Mouse (Mus musculus) heart, embryonic 12.5 days (tissue): ENCODE measurements at regions not wholly inside any gene's neighbourhood (a gene's known extent, or its start where the extent isn't known, plus 50 kb on each side); places are given as distances from the start of the nearest gene placed in this dataset.

ENCODE experiments used
- ATAC-seq: fragments of 200-750 bp; cut with Nextera tagmentation; 2 replicates; pipeline ENCODE4 v1.8.0; 2017; ENCODE audit warnings: moderate TSS enrichment, moderate library complexity; ENCODE audit not compliant: insufficient number of reproducible peaks, low FRiP score
- H3K27ac ChIP-seq: fragments of 300-500 bp; sonication (generic); 2 replicates; pipeline ENCODE4 v1.5.1; 2016; ENCODE audit warnings: mild to moderate bottlenecking, moderate library complexity; ENCODE audit not compliant: poor library complexity, severe bottlenecking
- H3K27me3 ChIP-seq: fragments of 300-500 bp; sonication (generic); replicated peaks from 2 replicates; pipeline ENCODE4 v1.6.1; 2016; ENCODE audit warnings: mild to moderate bottlenecking, moderate library complexity
- H3K36me3 ChIP-seq: fragments of 300-500 bp; sonication (generic); 2 replicates; pipeline ENCODE4 v1.6.1; 2016; ENCODE audit warnings: mild to moderate bottlenecking, moderate library complexity
- H3K4me1 ChIP-seq: fragments of 300-500 bp; sonication (generic); replicated peaks from 2 replicates; pipeline ENCODE4 v1.6.1; 2016; ENCODE audit warnings: mild to moderate bottlenecking
- H3K4me2 ChIP-seq: fragments of 300-500 bp; sonication (generic); 2 replicates; pipeline ENCODE4 v1.6.1; 2016; ENCODE audit warnings: mild to moderate bottlenecking, moderate library complexity
- H3K4me3 ChIP-seq: fragments of 300-500 bp; sonication (generic); 2 replicates; pipeline ENCODE4 v1.5.1; 2016; ENCODE audit warnings: mild to moderate bottlenecking
- H3K9ac ChIP-seq: fragments of 300-500 bp; sonication (generic); 2 replicates; pipeline ENCODE4 v1.6.1; 2016; ENCODE audit warnings: mild to moderate bottlenecking, moderate library complexity
- H3K9me3 ChIP-seq: fragments of 300-500 bp; sonication (generic); replicated peaks from 2 replicates; pipeline ENCODE4 v1.6.1; 2016; ENCODE audit warnings: mild to moderate bottlenecking, moderate library complexity
- WGBS: fragments of 180-500 bp; shearing (Covaris S2); methylation state at CpG from one replicate; pipeline ENCODE4 v1.1.7; 2016; 5-methylcytosine and 5-hydroxymethylcytosine counted together

DNA sequence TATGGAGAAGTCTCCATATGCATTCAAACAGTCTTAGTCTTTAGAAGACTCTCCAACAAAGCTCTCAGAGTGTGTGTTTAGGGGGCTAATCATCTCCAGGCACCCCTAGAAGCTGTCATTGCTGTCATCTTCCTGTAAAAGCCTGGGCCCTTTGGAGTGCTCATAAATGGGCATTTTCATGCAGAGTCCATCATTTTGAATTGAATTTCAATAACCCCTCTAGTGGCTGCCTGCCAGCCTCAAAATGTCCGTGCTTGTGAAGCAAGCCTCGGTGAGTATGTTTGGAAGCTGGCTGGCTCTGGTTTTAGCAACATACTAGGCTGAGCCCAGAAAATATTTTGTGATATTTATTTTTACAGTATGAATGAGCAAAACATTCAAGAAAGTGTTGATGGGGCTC is 195.2 kb downstream of the Wnt5a start:
- no peak overlapping the region for H3K4me2 ChIP-seq

DNA sequence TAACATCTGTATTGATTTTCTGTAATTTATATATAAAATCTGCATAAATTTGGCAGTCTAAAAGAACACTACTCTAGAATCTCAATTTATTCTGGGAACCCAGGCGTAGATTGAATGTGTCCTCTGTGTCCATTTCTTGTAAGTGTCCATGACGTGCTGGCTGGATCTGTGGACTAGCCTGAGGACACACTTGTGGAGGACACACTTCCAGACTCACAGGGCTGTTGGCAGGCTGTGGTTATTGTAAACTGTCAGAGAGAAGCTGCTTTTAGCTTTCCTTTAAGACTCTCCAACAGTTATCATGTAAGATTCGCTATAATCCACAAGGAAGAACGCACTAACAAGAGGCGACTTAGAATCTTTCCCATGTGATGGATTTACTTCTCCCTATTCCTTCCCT is 200.2 kb downstream of the Wnt5a start:
- Histone ChIP-seq H3K27me3 (no peaks in the 10 kb centered on the region), H3K27ac (no peak overlapping the region), H3K36me3 (no peaks in the 10 kb centered on the region), H3K9ac (no peak overlapping the region), H3K4me2 (no peak overlapping the region), H3K4me3 (no peak overlapping the region), H3K4me1 (peaks cover 5% of the 10 kb centered on the region), H3K9me3 (no peaks in the 10 kb centered on the region)
- WGBS = 84% methylated on average over 5 of the region's 5 CpGs
- ATAC-seq = no peak

More for the DNA sequence above, 195.2 kb downstream of the Wnt5a start:
- 75% methylated on average over 2 of the region's 2 CpGs for WGBS
- H3K4me1 ChIP-seq = peaks cover 5% of the 10 kb centered on the region
- no peaks in the 10 kb centered on the region for H3K9me3 ChIP-seq
- no peak for ATAC-seq
- H3K4me3 ChIP-seq = no peak overlapping the region
- no peak overlapping the region for H3K27ac ChIP-seq
- no peaks in the 10 kb centered on the region for H3K27me3 ChIP-seq
- H3K36me3 ChIP-seq = no peaks in the 10 kb centered on the region
- no peak overlapping the region for H3K9ac ChIP-seq

DNA sequence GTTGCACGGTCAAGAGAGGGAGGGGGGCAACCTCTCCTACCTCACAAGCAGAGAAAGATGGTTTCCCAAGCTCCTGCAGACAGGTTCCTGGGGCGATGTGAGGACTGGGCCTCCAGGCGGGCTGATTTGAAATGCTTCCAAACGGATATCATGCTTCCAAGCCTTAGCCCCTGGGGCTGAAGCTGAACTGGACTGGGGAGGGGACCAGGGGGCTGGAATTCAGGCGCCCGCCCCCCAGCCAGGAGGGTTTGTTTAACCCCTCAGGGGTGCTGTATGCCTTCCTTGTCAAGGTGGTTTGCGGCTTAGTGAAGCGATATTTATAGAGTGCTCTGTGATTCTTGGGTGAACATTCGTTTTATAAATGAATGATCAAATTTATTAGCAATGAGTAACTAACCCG is 210.0 kb downstream of the Wnt5a start:
- Histone ChIP-seq H3K4me3 (no peak overlapping the region), H3K9ac (no peak overlapping the region), H3K27ac (no peak overlapping the region), H3K27me3 (no peaks in the 10 kb centered on the region), H3K9me3 (no peaks in the 10 kb centered on the region), H3K4me2 (no peak overlapping the region), H3K36me3 (no peaks in the 10 kb centered on the region), H3K4me1 (no peaks in the 10 kb centered on the region)
- no peak for ATAC-seq
- 69% methylated on average over 10 of the region's 10 CpGs for WGBS

DNA sequence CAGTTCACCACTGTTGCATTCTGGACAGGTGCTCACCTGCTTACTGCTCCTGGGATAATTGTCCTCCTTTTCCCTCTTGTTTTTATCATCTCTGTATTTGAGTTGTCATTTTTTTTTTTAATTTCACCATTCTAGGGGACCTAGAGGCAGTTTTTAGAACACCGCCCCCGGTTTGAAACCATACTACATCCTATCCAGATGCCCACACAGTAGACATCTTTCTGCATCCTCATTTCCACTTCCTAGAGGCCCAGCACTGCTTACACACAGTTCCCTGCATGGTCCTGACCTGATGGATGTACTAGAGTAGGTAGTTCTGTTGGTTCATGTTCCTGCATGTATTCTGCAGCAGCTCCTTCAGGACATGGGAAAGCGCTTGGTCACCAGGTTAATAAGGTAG is 216.0 kb downstream of the Wnt5a start:
- Histone ChIP-seq H3K27me3 (no peaks in the 10 kb centered on the region), H3K4me3 (no peak overlapping the region), H3K4me2 (no peak overlapping the region), H3K36me3 (no peaks in the 10 kb centered on the region), H3K9ac (no peak overlapping the region), H3K4me1 (no peaks in the 10 kb centered on the region), H3K9me3 (no peaks in the 10 kb centered on the region), H3K27ac (no peak overlapping the region)
- no peak for ATAC-seq
- 93% methylated on average over 3 of the region's 3 CpGs for WGBS

DNA sequence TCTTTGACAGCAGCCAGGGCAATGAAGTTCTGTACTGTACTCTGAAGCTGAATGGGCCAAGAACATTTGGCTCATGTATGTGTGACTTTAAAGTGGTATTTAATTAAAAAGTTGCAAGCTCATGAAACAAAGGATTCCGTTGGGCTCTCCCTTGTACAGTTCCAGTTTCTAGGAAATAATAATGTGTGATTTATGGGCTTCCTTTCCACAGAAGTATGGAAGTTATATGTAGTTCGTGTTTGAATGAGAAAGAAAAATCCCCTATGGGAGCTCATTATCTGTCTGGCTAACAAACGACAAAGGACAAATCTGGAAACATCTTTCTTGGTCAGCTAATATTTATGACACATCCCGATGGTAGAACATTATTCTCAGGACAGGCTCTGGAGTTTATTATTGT is 221.1 kb downstream of the Wnt5a start:
- no peaks in the 10 kb centered on the region for H3K36me3 ChIP-seq
- H3K27ac ChIP-seq = no peak overlapping the region
- H3K4me3 ChIP-seq = no peak overlapping the region
- no peak for ATAC-seq
- H3K9ac ChIP-seq = no peak overlapping the region
- WGBS = 71% methylated on average over 4 of the region's 4 CpGs
- no peaks in the 10 kb centered on the region for H3K9me3 ChIP-seq
- H3K27me3 ChIP-seq = no peaks in the 10 kb centered on the region
- H3K4me1 ChIP-seq = no peaks in the 10 kb centered on the region
- no peak overlapping the region for H3K4me2 ChIP-seq

DNA sequence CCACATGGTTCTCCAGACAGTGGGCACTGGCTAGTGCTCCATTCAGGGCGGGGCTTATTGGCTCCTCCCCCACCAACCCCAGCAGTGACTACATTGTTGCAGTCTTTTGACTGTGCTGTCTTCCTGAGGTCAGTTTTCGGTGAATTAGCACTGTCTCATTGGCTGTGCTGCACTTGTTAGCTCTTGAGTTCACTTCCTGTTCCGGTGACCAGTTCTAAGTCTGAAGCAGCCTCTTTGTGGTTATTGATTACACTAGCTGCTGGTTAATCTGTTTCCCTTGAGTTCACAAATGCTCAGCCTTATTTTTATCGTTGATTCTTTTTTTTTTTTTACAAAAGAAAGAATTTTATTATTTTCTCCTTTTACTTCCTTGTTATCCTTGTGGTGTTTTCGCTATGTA is 228.9 kb downstream of the Wnt5a start:
- ATAC-seq = no peak
- H3K27me3 ChIP-seq = no peaks in the 10 kb centered on the region
- WGBS = 71% methylated on average over 5 of the region's 5 CpGs
- no peak overlapping the region for H3K9ac ChIP-seq
- no peaks in the 10 kb centered on the region for H3K9me3 ChIP-seq
- H3K4me2 ChIP-seq = no peak overlapping the region
- H3K4me1 ChIP-seq = no peaks in the 10 kb centered on the region
- no peak overlapping the region for H3K27ac ChIP-seq
- no peaks in the 10 kb centered on the region for H3K36me3 ChIP-seq
- H3K4me3 ChIP-seq = no peak overlapping the region

DNA sequence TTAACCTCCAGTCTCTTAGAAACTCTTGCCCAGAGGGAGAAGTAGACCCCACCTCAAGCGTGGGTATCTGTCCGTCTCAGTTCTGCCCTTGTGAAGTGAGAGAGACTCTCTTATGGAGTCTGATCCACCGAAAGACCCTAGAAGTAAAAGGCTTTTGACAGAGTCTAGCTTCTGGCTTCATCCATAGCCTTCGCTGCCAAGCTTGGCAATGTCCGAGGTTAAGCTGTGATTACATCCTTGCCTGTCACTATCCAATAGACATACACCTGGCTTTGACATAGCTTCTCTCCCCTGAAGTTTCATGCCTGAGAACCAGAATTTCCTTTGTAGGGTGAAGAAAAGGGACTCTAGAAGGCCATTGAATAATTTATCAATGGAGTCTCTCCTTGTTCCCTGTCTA is 230.9 kb downstream of the Wnt5a start:
- ATAC-seq = no peak
- WGBS = 74% methylated on average over 5 of the region's 5 CpGs
- H3K4me1 ChIP-seq = no peaks in the 10 kb centered on the region; the same call in 1 of the 2 replicates
- no peaks in the 10 kb centered on the region for H3K36me3 ChIP-seq
- no peak overlapping the region for H3K9ac ChIP-seq
- no peak overlapping the region for H3K4me3 ChIP-seq
- no peak overlapping the region for H3K27ac ChIP-seq
- no peaks in the 10 kb centered on the region for H3K9me3 ChIP-seq
- H3K4me2 ChIP-seq = no peak overlapping the region
- H3K27me3 ChIP-seq = no peaks in the 10 kb centered on the region

DNA sequence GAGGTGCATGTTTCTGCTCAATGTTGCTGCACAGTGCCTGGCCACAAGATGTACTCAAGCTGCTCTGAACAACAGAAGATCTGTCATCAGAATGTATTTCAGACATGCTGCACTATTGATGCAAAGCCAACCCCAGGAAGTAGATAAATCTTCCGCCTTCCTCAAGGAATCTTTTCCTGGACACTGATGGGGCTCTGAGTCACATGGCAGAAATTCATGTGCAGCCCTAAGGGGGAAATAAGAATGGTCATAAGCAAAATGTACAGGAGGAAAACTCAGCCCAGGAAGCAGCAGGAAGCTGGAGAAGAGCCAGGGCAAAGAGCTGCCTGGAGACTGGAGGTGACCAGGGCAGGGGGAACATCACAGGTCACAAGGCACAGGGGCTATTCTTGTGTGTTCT is 235.5 kb downstream of the Wnt5a start:
- Histone ChIP-seq H3K27ac (no peak overlapping the region), H3K4me3 (no peak overlapping the region), H3K27me3 (no peaks in the 10 kb centered on the region), H3K4me2 (no peak overlapping the region), H3K9me3 (no peaks in the 10 kb centered on the region), H3K4me1 (peaks cover 3% of the 10 kb centered on the region; the same call in 1 of the 2 replicates), H3K36me3 (no peaks in the 10 kb centered on the region), H3K9ac (no peak overlapping the region)
- no peak for ATAC-seq
- 57% methylated on average over 1 of the region's 1 CpGs for WGBS

DNA sequence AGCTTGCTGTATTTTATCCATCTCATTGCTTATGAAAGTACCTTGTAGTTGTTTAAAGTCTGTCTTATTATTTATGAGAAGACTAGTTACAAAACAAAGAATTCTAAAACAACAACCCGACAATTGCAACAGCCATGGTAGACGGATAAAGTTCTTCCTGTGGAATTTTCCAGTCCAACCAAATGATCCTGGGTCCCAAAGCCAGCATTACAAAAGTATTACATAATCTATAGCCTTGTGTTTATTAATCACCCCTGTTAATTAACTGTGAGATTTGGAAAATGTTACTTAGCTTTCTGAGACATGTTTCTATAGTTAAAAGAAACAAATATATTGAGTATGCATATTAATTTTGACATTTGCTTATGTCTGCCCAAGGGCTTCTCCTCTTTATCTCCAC is 236.9 kb downstream of the Wnt5a start:
- no peaks in the 10 kb centered on the region for H3K27me3 ChIP-seq
- peaks cover 3% of the 10 kb centered on the region; the same call in 1 of the 2 replicates for H3K4me1 ChIP-seq
- no peak overlapping the region for H3K27ac ChIP-seq
- no peaks in the 10 kb centered on the region for H3K36me3 ChIP-seq
- WGBS = 64% methylated on average over 2 of the region's 2 CpGs
- no peak overlapping the region for H3K4me3 ChIP-seq
- no peak overlapping the region for H3K4me2 ChIP-seq
- no peak for ATAC-seq
- no peak overlapping the region for H3K9ac ChIP-seq
- H3K9me3 ChIP-seq = no peaks in the 10 kb centered on the region

DNA sequence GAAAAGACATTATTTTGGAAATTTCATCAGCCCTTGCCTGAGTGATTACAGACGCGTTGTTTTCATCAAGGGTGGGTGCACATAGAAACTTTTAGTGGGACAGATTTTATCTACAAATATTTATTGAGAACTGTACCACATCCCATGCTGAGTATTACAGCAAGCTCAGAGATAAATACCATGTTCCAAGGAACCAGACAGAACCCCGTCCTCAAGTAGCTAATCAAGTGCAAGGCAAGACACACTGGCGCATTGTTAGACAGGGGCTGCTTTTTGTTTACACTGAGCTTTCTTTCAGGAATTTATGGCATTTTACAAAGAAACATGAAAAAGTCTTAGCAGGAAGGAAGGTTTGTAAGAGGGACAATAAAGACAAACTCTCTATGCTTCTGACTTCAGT is 239.1 kb downstream of the Wnt5a start:
- Histone ChIP-seq H3K4me3 (no peak overlapping the region), H3K9ac (no peak overlapping the region), H3K9me3 (no peaks in the 10 kb centered on the region), H3K4me2 (no peak overlapping the region), H3K4me1 (peaks cover 3% of the 10 kb centered on the region; the same call in 1 of the 2 replicates), H3K27me3 (no peaks in the 10 kb centered on the region), H3K27ac (no peak overlapping the region), H3K36me3 (no peaks in the 10 kb centered on the region)
- ATAC-seq = no peak
- WGBS = 67% methylated on average over 4 of the region's 4 CpGs

DNA sequence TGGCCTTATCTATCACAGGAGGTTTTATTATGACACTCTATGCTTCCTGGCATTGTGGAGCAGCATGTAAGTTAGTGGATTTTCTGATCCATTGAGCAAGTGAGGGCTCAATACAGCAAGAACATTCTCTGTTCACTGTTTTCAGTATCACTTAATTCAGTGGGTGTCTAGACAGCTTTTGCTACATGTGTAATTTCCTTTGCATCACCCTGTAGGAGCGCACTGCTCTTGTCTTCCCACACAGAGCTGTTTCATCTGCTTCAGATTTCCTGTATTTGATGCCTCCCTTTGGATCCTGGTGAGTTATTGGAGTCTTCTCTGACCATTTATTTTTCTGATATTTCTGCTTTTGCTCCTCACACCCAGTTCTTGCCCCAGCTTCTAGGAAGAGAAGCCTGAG is 245.8 kb downstream of the Wnt5a start:
- 70% methylated on average over 1 of the region's 1 CpGs for WGBS
- ATAC-seq = no peak
- no peaks in the 10 kb centered on the region for H3K36me3 ChIP-seq
- H3K27me3 ChIP-seq = no peaks in the 10 kb centered on the region
- H3K27ac ChIP-seq = no peak overlapping the region
- H3K4me1 ChIP-seq = no peaks in the 10 kb centered on the region
- no peak overlapping the region for H3K4me3 ChIP-seq
- no peak overlapping the region for H3K9ac ChIP-seq
- no peaks in the 10 kb centered on the region for H3K9me3 ChIP-seq
- H3K4me2 ChIP-seq = no peak overlapping the region

DNA sequence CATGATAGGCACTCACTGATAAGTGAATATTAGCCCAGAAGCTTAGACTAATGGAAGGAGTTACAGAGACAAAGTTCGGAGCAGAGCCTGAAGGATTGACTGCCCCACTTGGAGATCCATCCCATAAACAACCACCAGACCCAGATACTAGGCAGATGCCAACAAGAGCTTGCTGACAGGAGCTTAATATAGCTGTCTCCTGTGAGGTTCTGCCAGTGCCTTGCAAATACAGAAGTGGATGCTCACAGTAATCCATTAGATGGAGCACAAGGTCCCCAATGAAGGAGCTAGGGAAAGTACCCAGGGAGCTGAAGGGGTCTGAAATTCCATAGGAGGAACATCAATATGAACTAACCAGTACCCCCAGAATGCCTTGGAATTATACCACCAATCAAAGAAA is 252.8 kb upstream of the Lrtm1 start:
- Histone ChIP-seq H3K9me3 (no peaks in the 10 kb centered on the region), H3K27me3 (no peaks in the 10 kb centered on the region), H3K27ac (no peak overlapping the region), H3K36me3 (no peaks in the 10 kb centered on the region), H3K4me3 (no peak overlapping the region), H3K4me2 (no peak overlapping the region), H3K9ac (no peak overlapping the region), H3K4me1 (peaks cover 11% of the 10 kb centered on the region)
- ATAC-seq = no peak
- WGBS = 54% methylated on average over 1 of the region's 1 CpGs
